Mouse (Mus musculus) heart, embryonic 16.5 days (tissue): ENCODE measurements around the gene Abcc1. TPM values are rescaled to one million over a fixed set of nuclear protein-coding genes. Genes with fewer than 3 reads are reported as not detected.

Experiments used
- ATAC-seq: fragments of 200-750 bp; cut with Nextera tagmentation; replicated peaks from 2 replicates; pipeline ENCODE4 v1.8.0; 2017; ENCODE audit warnings: moderate number of reproducible peaks; ENCODE audit not compliant: insufficient read depth, low FRiP score; ENCODE audit errors: extremely low read depth
- H3K27ac ChIP-seq: fragments of 300-500 bp; sonication (generic); 2 replicates; pipeline ENCODE4 v1.5.1; 2014; ENCODE audit warnings: mild to moderate bottlenecking, low read length, control low read depth, moderate library complexity
- H3K27me3 ChIP-seq: fragments of 300-500 bp; sonication (generic); 2 replicates; pipeline ENCODE4 v1.6.1; 2014; ENCODE audit warnings: low read length, mixed read lengths; ENCODE audit not compliant: control insufficient read depth, insufficient read depth
- H3K36me3 ChIP-seq: fragments of 300-500 bp; sonication (generic); 2 replicates; pipeline ENCODE4 v1.6.1; 2014; ENCODE audit not compliant: control insufficient read depth, insufficient read depth
- H3K4me1 ChIP-seq: fragments of 300-500 bp; sonication (generic); 2 replicates; pipeline ENCODE4 v1.6.1; 2014; ENCODE audit warnings: low read length, mixed read lengths; ENCODE audit not compliant: control insufficient read depth, insufficient read depth
- H3K4me2 ChIP-seq: fragments of 300-500 bp; sonication (generic); 2 replicates; pipeline ENCODE4 v1.6.1; 2014; ENCODE audit warnings: low read depth, mild to moderate bottlenecking, control low read depth, low read length
- H3K4me3 ChIP-seq: fragments of 300-500 bp; sonication (generic); 2 replicates; pipeline ENCODE4 v1.5.1; 2014; ENCODE audit warnings: mild to moderate bottlenecking, control low read depth, low read length
- H3K9ac ChIP-seq: fragments of 300-500 bp; sonication (generic); 2 replicates; pipeline ENCODE4 v1.6.1; 2014; ENCODE audit warnings: low read length, control low read depth
- H3K9me3 ChIP-seq: fragments of 300-500 bp; sonication (generic); replicated peaks from 2 replicates; pipeline ENCODE4 v1.6.1; 2016; ENCODE audit warnings: low read length; ENCODE audit not compliant: control insufficient read depth
- WGBS: fragments of 180-500 bp; shearing (Covaris S2); extraction: QIAGEN DNeasy Blood & Tissue Kit; methylation state at CpG from one replicate; pipeline ENCODE4 v1.1.7; 2014; 5-methylcytosine and 5-hydroxymethylcytosine counted together
- polyA plus RNA-seq: library from polyadenylated mRNA; unstranded; fragments of >200 nt; fragmentation: Nextera tagmentation; extraction: Ambion mirVana; gene quantifications from 2 replicates; pipeline ENCODE4 v1.2.1, GENCODE M21; 2015

Abcc1 gene
- polyA plus RNA-seq, 1 experiment from 2014 or later, result 4.3 TPM

DNA sequence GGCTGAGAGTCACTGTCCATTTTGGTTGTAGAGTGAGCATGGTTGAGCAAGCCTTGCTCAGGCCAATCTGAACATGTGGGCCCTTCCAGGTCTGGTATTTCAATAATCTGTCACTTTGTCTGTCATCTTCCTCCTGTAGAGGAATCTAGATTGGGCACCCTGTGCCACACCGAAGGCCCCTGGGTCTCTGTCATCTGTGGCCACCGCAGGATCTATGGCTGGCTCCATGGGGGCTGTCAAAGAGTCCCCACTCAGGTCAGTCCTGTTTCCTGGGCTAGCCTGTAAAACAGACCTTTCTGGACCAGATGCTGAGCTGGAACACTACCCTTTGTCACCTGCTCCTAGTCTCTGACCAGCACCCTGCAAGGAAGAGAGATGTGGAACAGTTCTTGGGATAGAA lies 118.3 kb downstream of the Abcc1 start:
- Histone ChIP-seq H3K4me2 (no peak overlapping the region), H3K4me3 (no peak overlapping the region), H3K27me3 (no peaks in the 10 kb centered on the region), H3K9me3 (no peaks in the 10 kb centered on the region), H3K9ac (no peak overlapping the region), H3K4me1 (no peaks in the 10 kb centered on the region), H3K36me3 (no peaks in the 10 kb centered on the region), H3K27ac (no peak overlapping the region)
- ATAC-seq, result no peak
- WGBS, result 88% methylated on average over 2 of the region's 2 CpGs

DNA sequence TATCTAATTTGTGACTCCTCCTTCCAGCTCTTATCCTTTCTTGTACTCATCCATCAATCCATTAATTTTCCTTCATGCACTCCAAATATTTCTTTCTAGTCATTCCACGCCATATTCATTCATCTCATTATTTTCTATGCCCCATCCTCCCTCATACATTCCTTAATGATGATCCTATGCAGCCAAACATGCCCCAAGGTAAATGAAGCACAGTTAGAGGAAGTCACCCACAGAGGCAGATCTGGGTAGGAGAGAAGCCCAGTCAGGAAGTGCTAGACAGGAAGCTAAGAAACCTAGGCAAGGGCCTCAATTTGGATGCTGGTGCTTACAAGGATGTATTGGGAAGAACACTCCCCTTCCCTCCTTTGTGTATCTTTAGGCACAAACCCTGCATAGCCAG lies 121.9 kb downstream of the Abcc1 start:
- Histone ChIP-seq H3K36me3 (no peaks in the 10 kb centered on the region), H3K4me3 (no peak overlapping the region), H3K4me1 (no peaks in the 10 kb centered on the region), H3K9ac (no peak overlapping the region), H3K9me3 (no peaks in the 10 kb centered on the region), H3K4me2 (no peak overlapping the region), H3K27me3 (no peaks in the 10 kb centered on the region), H3K27ac (no peak overlapping the region)
- WGBS, result 54% methylated on average over 1 of the region's 1 CpGs
- no peak for ATAC-seq

DNA sequence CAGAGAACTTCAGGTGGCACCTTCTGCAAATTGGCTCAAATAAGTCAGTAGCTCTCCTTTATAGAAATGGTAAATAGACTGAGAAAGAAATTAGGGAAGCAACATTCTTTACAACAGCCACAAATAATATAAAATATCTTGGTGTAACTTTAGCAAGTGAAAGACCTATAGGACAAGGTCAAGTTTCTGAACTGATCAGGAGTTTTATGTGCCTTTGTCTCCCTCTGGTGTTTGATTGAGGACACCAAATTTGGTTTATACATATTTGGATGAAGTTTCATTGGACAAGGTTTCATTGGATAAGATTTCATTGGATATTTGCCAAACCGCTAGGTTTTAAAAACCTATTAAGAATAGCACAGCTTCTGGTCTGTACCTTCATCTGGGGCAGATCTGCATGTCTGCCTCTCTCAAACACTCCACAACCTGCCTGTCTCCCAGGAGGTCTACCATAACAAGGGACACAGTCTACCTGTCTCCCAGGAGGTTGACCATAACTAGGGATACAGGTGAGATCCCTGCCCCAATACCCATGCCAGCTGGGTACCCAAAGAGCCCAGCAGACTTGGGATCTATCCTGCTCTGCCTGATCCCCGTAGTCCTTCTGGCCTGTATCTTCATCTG lies 132.2 kb downstream of the Abcc1 start:
- Histone ChIP-seq H3K4me2 (no peak overlapping the region), H3K27me3 (no peaks in the 10 kb centered on the region), H3K4me1 (no peaks in the 10 kb centered on the region), H3K9ac (no peak overlapping the region), H3K4me3 (no peak overlapping the region), H3K36me3 (no peaks in the 10 kb centered on the region), H3K27ac (no peak overlapping the region), H3K9me3 (no peaks in the 10 kb centered on the region)
- WGBS, result 58% methylated on average over 2 of the region's 2 CpGs
- ATAC-seq, result no peak

DNA sequence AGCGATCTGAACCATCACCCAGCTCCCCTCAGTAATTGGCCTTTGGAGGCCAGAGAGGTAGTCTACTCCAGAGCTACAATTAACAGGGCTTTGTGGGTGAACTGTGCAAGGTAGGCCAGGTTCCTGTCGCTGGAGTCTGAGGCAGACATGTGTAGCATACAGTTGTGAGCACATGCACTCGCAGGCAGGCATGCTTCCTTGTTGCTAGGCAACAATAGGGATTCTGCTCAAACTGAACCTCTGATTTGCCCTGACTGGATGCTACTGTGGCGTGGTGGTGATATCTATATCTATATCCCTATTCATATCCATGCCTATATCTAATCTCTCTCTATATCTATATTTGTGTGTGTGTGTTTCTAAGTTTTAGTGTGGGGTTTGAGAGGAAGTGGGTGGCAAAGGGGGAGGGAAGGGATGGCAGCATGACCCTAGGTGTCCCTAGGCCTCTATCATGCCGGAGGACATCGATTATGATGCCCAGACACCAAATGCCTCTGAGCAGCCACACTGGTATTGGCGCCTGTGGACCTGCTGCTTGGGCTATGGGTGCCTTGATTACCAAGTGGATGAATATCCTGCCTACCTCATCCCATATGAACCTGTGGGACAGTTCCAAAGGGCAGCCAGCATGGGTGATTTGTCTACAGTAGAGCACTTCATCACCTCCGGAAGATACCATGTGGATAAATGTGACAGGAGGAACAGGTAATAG lies 140.4 kb downstream of the Abcc1 start:
- no peak for ATAC-seq
- no peak overlapping the region for H3K4me2 ChIP-seq
- H3K4me1 ChIP-seq, result no peaks in the 10 kb centered on the region
- H3K27me3 ChIP-seq, result no peaks in the 10 kb centered on the region
- H3K4me3 ChIP-seq, result no peak overlapping the region
- H3K36me3 ChIP-seq, result no peaks in the 10 kb centered on the region
- 79% methylated on average over 8 of the region's 8 CpGs for WGBS
- H3K27ac ChIP-seq, result no peak overlapping the region
- no peak overlapping the region for H3K9ac ChIP-seq
- no peaks in the 10 kb centered on the region for H3K9me3 ChIP-seq

DNA sequence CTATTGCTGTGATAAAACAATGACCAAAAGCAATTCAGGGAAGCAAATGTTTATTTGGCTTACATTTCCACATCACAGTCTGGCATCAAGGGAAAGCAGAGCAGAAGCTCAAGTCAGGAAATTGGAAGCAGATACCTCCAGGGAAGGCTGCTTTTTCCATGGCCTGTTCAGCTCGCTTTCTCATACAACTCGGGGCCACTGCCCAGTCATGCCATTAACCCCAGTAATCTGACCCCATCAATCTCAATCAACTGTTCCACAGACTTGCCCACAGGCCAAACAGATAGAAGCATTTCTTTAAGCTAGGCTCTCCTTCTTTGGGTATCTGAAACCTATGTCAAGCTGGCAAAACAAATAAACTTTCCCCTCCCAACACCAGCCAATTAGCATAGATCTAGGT lies 145.1 kb downstream of the Abcc1 start:
- no peak overlapping the region for H3K4me3 ChIP-seq
- H3K36me3 ChIP-seq, result no peaks in the 10 kb centered on the region
- WGBS, result 23% methylated on average over 2 of the region's 2 CpGs
- H3K27ac ChIP-seq, result no peak overlapping the region
- no peaks in the 10 kb centered on the region for H3K9me3 ChIP-seq
- no peak for ATAC-seq
- H3K27me3 ChIP-seq, result no peaks in the 10 kb centered on the region
- no peak overlapping the region for H3K9ac ChIP-seq
- no peaks in the 10 kb centered on the region for H3K4me1 ChIP-seq
- H3K4me2 ChIP-seq, result no peak overlapping the region

Other genes starting within 250 kb of the Abcc1 start
- gene Nde1, start 198.3 kb upstream of the Abcc1 start, polyA plus RNA-seq, result 79.7 and 80.4 TPM in 2 replicates
- gene Marf1, start 198.2 kb upstream of the Abcc1 start, polyA plus RNA-seq, result 9.0 and 10.1 TPM in 2 replicates
- 7.5 and 9.2 TPM in 2 replicates for gene Myh11, start 70.2 kb upstream of the Abcc1 start, polyA plus RNA-seq
- 115 and 136 TPM in 2 replicates for gene Fopnl, start 44.2 kb upstream of the Abcc1 start, polyA plus RNA-seq
- gene A630010A05Rik, start 200.8 kb downstream of the Abcc1 start, polyA plus RNA-seq, result not detected in 2 replicates